Mouse (Mus musculus): ENCODE data around the gene Oprl1. TPM values are rescaled to one million over a fixed set of nuclear protein-coding genes. Genes with fewer than 3 reads are reported as not detected.
A peak's percentile ranks its signal among the peaks of the same experiment; 100 is the strongest.

The Oprl1 gene
- polyA plus RNA-seq, 2 experiments = 0.11 TPM; not detected in 1

DNA sequence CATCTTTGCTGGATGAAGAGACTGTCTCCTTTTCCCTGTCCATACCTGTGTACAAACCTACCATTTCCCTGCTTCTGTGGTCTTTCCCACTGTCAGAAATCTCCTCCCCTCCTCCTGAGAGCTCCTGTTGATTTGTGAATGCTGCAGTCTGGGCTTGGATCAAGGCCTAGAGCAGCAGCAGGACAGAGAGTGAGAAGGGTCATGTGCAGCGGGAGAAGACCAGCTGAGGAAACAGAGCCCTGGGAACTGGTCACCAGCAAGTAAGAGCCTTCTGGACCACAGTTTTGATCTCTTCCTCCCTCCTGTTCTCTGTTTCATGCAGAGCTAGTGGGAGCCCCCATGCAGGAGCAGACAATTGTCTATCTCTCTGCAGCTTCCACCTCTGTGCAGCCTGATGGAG is 19.0 kb upstream of the Oprl1 start:
- H3K4me2 ChIP-seq (ENCODE audit: low read depth) = no peak overlapping the region
- 70% methylated on average over 1 of the region's 1 CpGs for WGBS (ENCODE audit: insufficient replicate concordance)
- DNase-seq (ENCODE audit: low read depth in 3 of 3, low spot score in 3 of 3) = no peak

DNA sequence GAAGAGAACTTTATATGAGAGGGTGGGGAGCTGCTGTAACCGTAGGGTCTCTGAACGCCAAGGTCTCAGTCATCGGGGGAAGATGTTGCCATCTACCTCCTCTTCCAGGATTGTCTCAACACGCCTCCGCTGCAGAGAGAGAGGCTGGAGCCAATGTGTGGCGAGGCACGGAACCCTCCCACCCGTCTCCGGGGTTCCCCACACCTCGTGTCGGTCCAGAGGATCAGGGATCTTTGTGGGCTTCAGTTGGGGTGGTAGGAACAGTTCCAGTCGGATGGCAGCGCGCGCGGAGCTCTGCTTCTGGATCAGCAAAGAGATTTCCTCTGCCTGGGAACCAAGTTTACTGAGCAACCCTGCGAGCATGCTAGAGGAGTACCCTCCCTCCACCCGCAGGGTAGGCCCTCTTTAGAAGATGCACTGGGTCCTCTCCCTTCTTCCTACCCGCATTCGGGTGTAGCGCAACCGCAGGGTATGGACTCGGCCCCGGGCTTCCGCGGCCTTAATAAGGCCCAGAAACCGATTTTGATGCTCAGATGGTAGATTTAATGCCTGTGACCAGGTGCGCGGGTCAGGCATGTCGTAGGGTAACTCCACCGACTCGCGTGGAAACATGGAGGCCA is 17.9 kb upstream of the Oprl1 start:
- Histone ChIP-seq H3K27me3 (ENCODE audit: control insufficient read depth, insufficient read depth, low read length) (no peaks in the 10 kb centered on the region; the same call in 1 of the 2 replicates), H3K9ac (replicated peaks) (no peak overlapping the region), H3K36me3 (replicated peaks; ENCODE audit: control insufficient read depth, insufficient read depth, low read depth) (no peaks in the 10 kb centered on the region), H3K4me3 (ENCODE audit: insufficient read depth in 1 of 2, low read depth in 2 of 2, low read length in 2 of 2) (no peak overlapping the region), H3K4me2 (ENCODE audit: low read depth) (no peak overlapping the region), H3K4me1 (replicated peaks; ENCODE audit: control insufficient read depth in 2 of 2, insufficient read depth in 2 of 2, low read length in 1 of 2) (peaks cover 0 to 3% of the 10 kb centered on the region in 2 experiments; a peak in 2 of 4 replicates), H3K27ac (no peak overlapping the region), H3K9me3 (ENCODE audit: control insufficient read depth, low read length) (no peaks in the 10 kb centered on the region)
- WGBS (ENCODE audit: insufficient replicate concordance) = 66% methylated on average over 33 of the region's 33 CpGs
- no peak for ATAC-seq (ENCODE audit: insufficient read depth)
- TF ChIP-seq CTCF (IDR thresholded peaks at IDR 0.05; ENCODE audit: low read depth) (no peak), EP300 (IDR thresholded peaks at IDR 0.05; ENCODE audit: low read depth) (no peak)
- no peak for DNase-seq (ENCODE audit: low read depth in 3 of 3, low spot score in 3 of 3)

More for the DNA sequence above, 19.0 kb upstream of the Oprl1 start:
- Histone ChIP-seq H3K9me3 (ENCODE audit: control insufficient read depth, low read length) (no peaks in the 10 kb centered on the region), H3K36me3 (replicated peaks; ENCODE audit: control insufficient read depth, insufficient read depth, low read depth) (no peaks in the 10 kb centered on the region), H3K9ac (replicated peaks) (no peak overlapping the region), H3K27me3 (ENCODE audit: control insufficient read depth, insufficient read depth, low read length) (no peaks in the 10 kb centered on the region; the same call in 1 of the 2 replicates), H3K27ac (no peak overlapping the region), H3K4me1 (replicated peaks; ENCODE audit: control insufficient read depth in 2 of 2, insufficient read depth in 2 of 2, low read length in 1 of 2) (peaks cover 0 to 3% of the 10 kb centered on the region in 2 experiments; a peak in 2 of 4 replicates), H3K4me3 (ENCODE audit: insufficient read depth in 1 of 2, low read depth in 2 of 2, low read length in 2 of 2) (no peak overlapping the region)
- no peak for ATAC-seq (ENCODE audit: insufficient read depth)
- TF ChIP-seq CTCF (IDR thresholded peaks at IDR 0.05; ENCODE audit: low read depth) (no peak), EP300 (IDR thresholded peaks at IDR 0.05; ENCODE audit: low read depth) (no peak)

DNA sequence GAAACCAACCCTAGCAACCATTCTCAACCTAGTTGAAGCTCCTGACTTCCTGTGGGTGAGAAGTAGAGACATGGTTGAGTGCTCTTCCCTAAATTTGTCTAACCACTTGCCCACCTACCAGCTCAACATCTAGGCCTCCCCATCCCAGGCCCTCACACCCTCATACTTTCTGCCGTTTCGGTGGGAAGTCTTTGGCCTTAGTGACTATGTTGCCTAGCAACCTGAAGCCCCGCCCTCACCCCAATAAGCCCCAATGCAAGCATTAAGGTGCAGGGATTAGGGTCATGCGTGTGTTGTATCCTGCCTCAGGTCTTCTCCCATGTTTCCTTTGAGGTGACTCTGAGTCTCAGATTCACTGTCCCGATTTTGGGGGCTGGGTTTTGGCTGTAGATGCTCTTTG is 16.6 kb upstream of the Oprl1 start, which contains the start of gene Lkaaear1:
Gene Lkaaear1, minus strand, starts transcription at position 202 of the 400 bp plus-strand sequence.
- no peaks in the 10 kb centered on the region for H3K9me3 ChIP-seq (ENCODE audit: control insufficient read depth, low read length)
- no peak within 1 kb of the TSS for H3K4me2 ChIP-seq (ENCODE audit: low read depth)
- H3K27ac ChIP-seq = no peak within 1 kb of the TSS
- no peak within 1 kb of the TSS for H3K9ac ChIP-seq (replicated peaks)
- no peak within 1 kb of the TSS for H3K4me3 ChIP-seq (ENCODE audit: insufficient read depth in 1 of 2, low read depth in 2 of 2, low read length in 2 of 2)
- DNase-seq (ENCODE audit: low read depth in 3 of 3, low spot score in 3 of 3) = no peak
- H3K27me3 ChIP-seq (ENCODE audit: control insufficient read depth, insufficient read depth, low read length) = no peaks in the 10 kb centered on the region; the same call in 1 of the 2 replicates
- ATAC-seq (ENCODE audit: insufficient read depth) = no peak
- WGBS (ENCODE audit: insufficient replicate concordance) = 50% methylated on average over 5 of the region's 5 CpGs
- H3K4me1 ChIP-seq (replicated peaks; ENCODE audit: control insufficient read depth in 2 of 2, insufficient read depth in 2 of 2, low read length in 1 of 2) = peaks cover 0 to 3% of the 10 kb centered on the region in 2 experiments; a peak in 2 of 4 replicates
- H3K36me3 ChIP-seq (replicated peaks; ENCODE audit: control insufficient read depth, insufficient read depth, low read depth) = no peaks in the 10 kb centered on the region
- no peak for TF ChIP-seq CTCF (IDR thresholded peaks at IDR 0.05; ENCODE audit: low read depth)
- TF ChIP-seq EP300 (IDR thresholded peaks at IDR 0.05; ENCODE audit: low read depth) = no peak

DNA sequence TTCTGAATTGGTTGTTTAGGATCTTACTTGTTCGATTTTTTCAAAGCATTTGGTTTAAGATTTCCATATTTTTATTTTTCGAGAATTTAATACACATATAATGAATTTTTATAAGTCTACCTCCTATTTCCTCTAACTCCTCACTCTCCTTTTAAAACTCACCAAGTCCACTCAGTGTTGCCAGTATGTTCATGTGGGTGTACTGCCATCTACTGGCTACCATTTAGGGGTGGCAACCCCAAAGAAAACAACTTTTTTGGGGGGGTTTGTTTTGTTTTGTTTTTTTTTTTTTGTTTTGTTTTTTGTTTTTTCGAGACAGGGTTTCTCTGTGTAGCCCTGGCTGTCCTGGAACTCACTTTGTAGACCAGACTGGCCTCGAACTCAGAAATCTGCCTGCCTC is 8.1 kb upstream of the Oprl1 start:
- H3K4me1 ChIP-seq (replicated peaks; ENCODE audit: control insufficient read depth in 2 of 2, insufficient read depth in 2 of 2, low read length in 1 of 2) = no peaks in the 10 kb centered on the region
- H3K36me3 ChIP-seq (replicated peaks; ENCODE audit: control insufficient read depth, insufficient read depth, low read depth) = no peaks in the 10 kb centered on the region
- no peak overlapping the region for H3K4me3 ChIP-seq (ENCODE audit: insufficient read depth in 1 of 2, low read depth in 2 of 2, low read length in 2 of 2)
- ATAC-seq (ENCODE audit: insufficient read depth) = no peak
- no peak overlapping the region for H3K9ac ChIP-seq (replicated peaks)
- DNase-seq (ENCODE audit: low read depth in 3 of 3, low spot score in 3 of 3) = no peak
- TF ChIP-seq CTCF (IDR thresholded peaks at IDR 0.05; ENCODE audit: low read depth) = peak; percentile 41; the same call in 1 of the 2 replicates
- TF ChIP-seq EP300 (IDR thresholded peaks at IDR 0.05; ENCODE audit: low read depth) = no peak
- H3K9me3 ChIP-seq (ENCODE audit: control insufficient read depth, low read length) = no peaks in the 10 kb centered on the region
- 21% methylated on average over 4 of the region's 4 CpGs for WGBS (ENCODE audit: insufficient replicate concordance)
- H3K27ac ChIP-seq = no peak overlapping the region
- H3K27me3 ChIP-seq (ENCODE audit: control insufficient read depth, insufficient read depth, low read length) = no peaks in the 10 kb centered on the region
- no peak overlapping the region for H3K4me2 ChIP-seq (ENCODE audit: low read depth)

DNA sequence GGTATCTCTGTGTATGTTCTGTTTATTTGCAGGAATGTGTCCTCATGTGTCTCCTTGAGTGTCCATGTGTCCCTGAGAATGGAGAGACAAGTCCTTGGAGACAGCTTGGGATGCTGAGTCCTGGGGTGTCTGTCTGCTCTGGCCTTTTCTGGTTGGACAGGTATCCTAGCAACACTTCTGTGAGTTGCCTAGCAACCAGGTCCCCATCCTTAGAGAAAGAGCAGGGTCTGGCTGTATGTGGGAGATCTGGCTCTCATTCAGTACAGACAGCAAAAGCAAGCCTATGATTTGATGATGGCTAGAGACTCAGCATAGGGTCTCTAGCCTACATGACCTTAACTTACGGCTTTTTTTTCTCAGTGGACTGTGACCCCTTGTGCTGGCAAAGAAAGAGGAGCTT is 1.1 kb upstream of the Oprl1 start:
- Histone ChIP-seq H3K4me3 (ENCODE audit: insufficient read depth in 1 of 2, low read depth in 2 of 2, low read length in 2 of 2) (no peak overlapping the region), H3K9me3 (ENCODE audit: control insufficient read depth, low read length) (no peaks in the 10 kb centered on the region), H3K4me2 (ENCODE audit: low read depth) (no peak overlapping the region), H3K9ac (replicated peaks) (no peak overlapping the region), H3K27ac (no peak overlapping the region), H3K27me3 (ENCODE audit: control insufficient read depth, insufficient read depth, low read length) (no peaks in the 10 kb centered on the region), H3K4me1 (replicated peaks; ENCODE audit: control insufficient read depth in 2 of 2, insufficient read depth in 2 of 2, low read length in 1 of 2) (0 out of 4 replicates have a peak, but pooled peaks cover 0 to 5% of the 10 kb centered on the region in 2 experiments), H3K36me3 (replicated peaks; ENCODE audit: control insufficient read depth, insufficient read depth, low read depth) (no peaks in the 10 kb centered on the region)
- ATAC-seq (ENCODE audit: insufficient read depth) = no peak
- WGBS (ENCODE audit: insufficient replicate concordance) = 82% methylated on average over 1 of the region's 1 CpGs
- TF ChIP-seq EP300 (IDR thresholded peaks at IDR 0.05; ENCODE audit: low read depth) = no peak
- no peak for DNase-seq (ENCODE audit: low read depth in 3 of 3, low spot score in 3 of 3)

Data from liver, embryonic 14.5 days (tissue).